Mouse (Mus musculus): ENCODE measurements around the gene Plac8.

DNA sequence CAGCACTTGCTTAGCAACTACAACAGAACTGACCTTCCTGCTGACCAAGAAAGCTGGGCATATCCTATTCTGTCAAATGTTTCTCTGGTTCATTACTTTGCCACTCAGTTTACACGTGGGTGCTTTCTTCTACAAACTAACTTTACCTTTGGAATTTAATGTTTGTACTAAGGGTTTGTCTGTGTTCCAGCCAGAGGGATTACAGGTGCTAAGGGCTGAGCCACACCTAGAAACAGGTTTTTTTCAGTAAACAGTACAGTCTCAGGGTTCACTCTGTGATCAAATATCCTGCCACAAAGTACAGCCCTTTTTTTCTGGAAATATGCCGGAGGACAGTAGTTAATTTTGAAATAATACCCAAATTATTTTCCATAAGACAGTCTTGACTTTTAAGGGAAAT, 23.8 kb downstream of the Plac8 start:
- TF ChIP-seq CTCF (IDR thresholded peaks at IDR 0.05; ENCODE audit: insufficient read depth, low read length): no peak
- no peak for TF ChIP-seq POLR2A (IDR thresholded peaks at IDR 0.05; ENCODE audit: borderline replicate concordance, extremely low read depth, low read depth, low read length)

Measured in lung, adult 2 months (tissue).